Mouse (Mus musculus) gastrocnemius, adult 18-20 months (tissue): Measurements from ENCODE around the gene Olfm3. TPM values are rescaled to one million over a fixed set of nuclear protein-coding genes. Genes with fewer than 3 reads are reported as not detected.

Experiments used
- DNase-seq: peaks from one replicate; pipeline ENCODE4 v3.0.0; 2021; ENCODE audit warnings: low spot score
- long read RNA-seq, 2 experiments: library from polyadenylated mRNA; stranded (forward); transcript quantifications; one replicate each; pipeline ENCODE4 v2.0.0; 2021
- total RNA-seq, 2 experiments: library from RNA; stranded (reverse); gene quantifications; 2 replicates each; pipeline ENCODE4 v1.2.3; 2021

The Olfm3 gene
- total RNA-seq: not detected
- long read RNA-seq, experiment 1: 0 reads
- long read RNA-seq, experiment 2: 0 reads

DNA sequence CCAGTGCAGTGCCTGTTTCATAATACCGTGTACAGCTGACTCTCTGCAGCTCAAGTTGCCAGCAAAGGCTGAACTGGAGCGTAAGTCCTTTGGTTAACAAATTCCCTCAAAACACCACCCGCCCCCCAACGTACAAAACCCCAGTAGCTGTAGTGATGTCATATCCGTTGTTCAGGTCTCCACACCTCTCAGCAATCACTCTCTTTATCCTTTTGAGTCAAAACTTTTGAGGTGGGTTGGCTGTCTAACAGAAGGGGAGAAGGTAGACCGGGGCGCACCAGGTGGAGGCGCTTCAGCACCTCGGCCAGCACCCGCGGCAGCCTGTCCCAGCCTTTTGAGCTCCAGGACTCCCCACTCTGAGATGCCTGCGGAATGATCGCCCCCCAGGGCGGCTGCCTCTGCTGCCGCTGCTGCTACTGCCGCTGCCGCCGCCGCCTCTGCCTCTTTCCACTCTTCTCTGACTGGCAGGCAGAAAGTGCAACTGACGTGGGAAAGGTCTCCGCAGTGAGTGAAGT, at the start of gene Olfm3:
Olfm3 (plus strand) TSS at position 155 of the 515 bp plus-strand sequence.
- no peak for DNase-seq

DNA sequence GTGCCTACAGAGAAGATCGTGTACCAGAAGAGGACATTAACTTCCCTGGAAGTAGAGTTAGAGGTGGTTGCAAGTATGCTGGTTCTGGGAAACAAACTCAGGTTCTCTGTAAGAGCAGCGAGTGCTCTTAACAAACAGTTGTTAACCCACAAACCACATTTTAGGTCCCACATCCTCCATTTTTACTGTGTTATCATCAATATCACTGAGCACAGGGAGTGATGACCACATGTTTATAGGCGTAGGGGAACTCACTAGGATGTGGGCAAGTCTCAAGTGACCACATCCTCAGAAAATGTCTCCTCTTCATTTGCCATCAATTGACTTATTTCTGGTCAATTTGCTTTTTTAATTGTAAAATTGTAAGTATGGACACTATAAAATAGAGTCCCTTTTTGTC, 14.1 kb upstream of the Olfm3 start:
- no peak for DNase-seq

DNA sequence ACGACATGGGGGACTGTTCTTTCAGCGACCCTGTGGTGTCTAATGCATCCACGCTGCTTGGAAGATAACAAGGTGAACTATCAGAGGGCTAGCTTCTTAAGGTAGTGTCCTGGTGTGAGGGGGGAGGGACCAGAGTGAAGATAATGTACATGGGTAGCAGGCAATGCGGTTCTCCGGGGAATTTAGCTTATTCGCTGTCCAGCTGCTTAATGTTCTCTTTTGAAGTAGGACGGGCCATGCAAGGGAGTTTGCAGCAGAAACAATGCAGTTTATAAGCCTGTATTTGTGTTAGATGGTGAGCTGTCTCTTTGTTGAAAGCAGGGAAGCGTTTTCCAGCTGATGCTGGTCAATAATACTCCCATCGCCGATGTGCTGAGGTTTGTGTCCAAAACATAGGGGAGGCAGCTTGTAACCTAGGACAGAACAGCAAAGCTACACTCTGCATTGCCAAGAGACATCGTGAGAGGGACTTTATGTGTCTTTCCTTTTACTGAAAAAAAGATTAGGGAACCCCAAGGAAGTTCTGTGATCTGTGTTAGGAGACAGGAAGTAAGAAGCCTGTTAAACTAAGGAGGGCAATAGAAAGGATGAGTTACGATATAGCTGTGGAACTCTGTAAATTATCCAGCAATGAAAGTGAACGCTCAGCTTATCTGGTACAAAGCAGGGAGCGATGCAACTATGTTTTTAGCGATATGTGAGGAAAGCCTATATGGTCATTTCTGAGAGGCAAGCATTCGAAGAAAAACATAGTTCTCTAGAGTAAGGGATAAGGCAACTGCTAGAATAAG, 950 bp downstream of the Olfm3 start:
- DNase-seq: no peak

DNA sequence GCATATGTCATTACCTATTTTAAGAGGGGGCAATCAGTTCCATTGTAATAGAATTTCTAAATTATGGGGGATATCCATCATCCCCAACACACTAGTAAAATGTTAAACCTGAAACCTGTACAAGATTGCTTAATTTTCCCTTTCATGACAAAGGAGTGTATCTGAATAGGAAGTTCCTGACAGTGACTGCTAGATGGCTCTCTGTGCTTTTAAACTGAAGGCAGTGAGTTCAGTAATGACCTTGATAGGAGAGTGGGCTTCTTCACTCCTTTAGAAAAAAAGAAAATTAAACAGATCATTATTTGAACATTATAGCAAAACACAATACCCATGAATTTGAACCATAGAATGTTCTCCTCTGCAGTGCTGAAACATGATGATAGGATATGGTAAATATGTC, 3.7 kb downstream of the Olfm3 start:
- no peak for DNase-seq

DNA sequence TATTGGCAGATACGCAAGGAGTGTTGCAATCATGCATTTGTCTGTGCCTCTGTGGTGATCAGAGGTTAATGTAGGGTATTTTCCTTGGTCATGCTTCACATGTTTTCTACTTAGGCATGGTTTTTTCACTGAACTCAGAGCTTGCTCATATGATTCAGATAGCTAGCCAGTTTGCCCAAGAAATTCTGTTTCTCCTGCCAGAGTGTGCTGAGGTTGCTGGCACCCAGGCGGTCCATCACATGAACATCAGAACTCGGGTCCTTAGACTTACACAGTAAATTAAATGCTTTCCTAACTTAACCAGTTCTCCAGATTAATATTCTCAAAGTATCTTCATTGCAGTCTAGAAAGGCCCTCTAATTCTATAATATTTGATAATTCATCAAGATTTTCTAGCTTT, 5.0 kb downstream of the Olfm3 start:
- no peak for DNase-seq

DNA sequence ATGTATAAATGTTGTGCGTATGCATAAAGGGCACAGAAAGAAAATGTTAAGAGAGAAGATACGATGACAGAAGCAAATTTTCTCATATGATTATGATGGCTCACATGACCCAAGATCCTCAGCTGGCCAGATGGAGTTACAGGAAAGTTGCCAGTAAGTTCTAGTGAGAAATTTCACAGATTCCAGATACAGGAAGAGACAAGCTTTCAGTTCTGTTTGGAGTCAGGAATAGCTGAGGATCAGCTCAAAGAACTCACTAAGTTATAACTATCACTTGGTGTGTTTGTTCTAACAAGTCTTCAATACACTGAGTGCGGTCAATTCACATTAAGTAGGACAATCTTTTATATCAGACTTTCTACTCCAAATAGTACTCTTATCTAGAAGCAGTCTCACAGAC, 16.2 kb downstream of the Olfm3 start:
- no peak for DNase-seq

DNA sequence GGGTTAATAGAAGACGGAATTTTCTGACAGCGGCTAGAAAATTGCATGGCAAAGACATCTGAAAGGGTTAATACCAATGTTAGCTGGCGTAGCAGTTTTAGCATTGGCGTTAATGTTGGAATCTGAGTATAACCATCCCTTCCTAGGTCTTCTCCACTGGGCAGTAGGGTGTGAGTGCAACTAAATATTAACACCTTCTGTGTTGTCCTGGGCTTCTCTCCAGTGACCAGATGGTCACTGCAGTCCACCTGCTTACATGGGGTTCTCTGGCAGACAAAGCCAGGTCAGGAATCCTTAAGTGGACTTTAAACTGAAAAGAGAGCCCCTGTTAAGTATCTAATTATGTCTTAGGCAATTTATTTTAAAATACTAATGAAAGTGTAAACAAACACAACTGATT, 25.7 kb downstream of the Olfm3 start:
- no peak for DNase-seq

DNA sequence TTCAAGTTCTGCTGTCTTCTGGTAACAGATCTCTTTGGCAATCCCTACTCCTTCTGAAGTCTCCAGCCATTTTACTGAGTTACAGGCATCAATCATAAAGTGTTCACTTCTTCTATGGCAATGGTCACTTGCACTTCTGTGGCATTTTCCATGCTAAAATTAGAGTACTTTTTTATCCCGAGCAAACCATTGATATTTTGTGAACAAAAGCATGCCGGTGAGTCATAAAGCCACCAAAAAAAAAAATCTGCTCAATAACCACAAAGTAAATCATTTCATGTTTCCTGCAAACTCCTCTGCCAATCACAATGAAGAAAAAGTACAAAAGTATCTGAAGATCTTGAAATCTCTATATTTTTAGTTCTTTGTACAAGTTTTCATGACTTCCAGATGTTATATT, 26.5 kb downstream of the Olfm3 start:
- DNase-seq: no peak

DNA sequence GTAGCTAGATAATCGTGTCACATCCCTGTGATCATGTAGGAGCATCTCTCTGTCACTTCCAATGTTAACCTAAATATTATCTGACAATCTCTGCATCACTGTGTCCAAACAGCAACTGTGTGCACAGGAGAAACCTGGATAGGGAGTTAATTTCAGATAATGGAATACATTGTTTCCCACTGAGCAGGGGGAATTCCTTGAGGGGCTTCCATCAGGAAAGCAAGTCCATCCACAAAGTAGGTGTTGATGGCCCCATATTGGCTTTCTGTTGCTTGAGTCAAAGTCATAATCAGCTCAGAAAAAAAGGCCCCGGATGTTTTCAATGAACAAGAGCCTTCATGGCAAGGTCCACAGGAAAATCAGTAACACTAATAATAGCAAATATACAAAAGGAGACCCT, 26.9 kb downstream of the Olfm3 start:
- no peak for DNase-seq

DNA sequence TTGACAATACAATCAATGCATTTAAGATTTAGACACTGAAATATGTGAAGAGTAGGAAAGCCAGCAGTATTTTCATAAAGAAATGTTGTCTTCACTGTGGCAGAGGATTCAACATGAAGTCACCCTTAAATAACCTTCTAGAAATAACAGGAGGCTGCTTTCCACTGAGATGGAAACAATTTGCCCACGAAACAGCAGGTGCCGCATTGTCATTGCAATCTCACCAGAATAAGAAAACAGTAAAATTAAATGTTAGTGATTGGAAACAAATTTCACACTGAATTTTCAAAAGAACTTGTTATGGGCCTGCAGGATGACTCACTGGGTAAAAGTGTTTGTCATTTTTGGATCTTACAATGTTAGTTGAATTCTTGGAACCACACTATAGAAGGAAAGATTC, 29.0 kb downstream of the Olfm3 start:
- DNase-seq: no peak

DNA sequence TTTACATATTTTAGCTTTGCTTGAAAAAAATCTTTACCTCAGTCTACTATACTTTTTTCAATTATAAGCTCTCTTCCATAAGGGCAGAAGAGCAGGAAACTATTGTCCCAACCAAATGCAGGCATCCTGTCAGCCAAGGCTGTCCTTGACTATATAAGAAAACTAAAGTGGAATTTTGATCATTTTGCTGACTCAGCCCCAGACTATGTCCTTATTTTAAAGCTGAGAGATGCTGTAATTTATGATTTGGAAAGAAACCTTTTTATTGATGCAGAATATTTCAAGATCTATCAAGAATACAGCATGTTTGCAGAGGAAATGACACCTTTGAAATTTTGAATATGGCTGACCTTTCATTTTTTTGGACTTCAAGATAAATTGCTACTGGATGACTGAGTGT, 51.0 kb downstream of the Olfm3 start:
- DNase-seq: no peak

DNA sequence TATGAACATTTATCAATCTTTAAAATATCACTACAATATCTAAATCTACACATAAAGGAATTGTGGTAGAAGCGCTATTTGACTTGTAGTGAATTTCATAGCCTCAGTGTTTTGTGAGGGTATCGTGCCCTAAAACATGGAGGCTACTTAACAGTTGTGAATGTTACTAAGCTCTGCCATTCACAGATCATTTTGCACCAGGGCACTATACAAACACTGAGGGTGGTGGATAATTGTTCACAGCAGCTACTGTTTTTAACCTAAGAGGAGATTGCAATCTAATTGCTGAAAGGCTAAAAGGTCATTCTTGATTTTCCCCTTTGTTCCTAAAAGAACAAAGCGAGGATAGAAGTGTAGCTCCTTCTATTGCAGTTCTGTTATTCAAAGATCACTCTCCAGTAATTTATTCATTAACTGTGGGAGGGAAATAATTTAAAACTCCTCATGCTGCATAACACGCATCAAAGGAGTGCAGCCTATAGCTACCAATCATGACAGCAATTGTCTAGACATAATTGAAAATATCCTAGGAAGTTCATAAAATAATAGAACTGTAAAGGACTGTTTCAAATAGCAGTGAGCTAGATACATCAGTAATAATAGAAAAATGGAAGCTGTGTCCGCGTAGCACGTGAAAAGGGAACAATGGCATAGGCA, 55.6 kb downstream of the Olfm3 start:
- DNase-seq: no peak

DNA sequence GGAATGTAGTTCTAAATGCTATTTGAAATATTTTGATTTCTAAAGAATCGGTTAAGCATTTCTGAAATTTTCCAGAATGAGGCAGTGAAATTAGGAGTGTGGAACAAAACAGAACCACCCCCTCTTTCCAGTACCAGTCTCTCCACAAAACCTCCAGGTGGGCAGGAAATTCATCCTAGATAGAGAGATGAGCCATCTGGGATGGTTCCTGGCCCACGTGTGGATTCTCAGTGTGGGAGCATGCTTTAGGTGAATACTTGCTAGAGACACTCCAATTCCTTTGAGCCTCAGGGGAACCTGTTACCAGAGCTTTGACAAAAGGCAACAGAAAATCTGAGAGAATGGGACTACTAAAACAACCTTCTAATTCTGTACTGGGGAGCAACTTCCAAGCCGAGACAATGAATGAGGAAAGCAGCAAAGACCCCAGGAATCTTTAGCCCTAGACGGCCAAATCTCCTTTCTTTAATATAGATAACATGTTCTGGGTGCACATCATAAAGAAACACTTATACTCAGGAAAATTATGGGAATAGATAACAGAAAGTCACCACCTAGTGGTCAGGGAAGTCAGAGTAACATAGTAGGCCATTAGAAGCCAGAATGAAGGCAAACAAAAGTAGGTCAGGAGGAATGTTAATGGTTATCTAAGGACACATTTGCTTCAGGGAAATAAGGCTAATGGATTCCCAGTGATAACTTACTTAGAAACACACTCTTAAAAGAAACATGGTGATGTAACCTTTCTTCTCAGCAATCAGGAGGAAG, 58.6 kb downstream of the Olfm3 start:
- DNase-seq: no peak

DNA sequence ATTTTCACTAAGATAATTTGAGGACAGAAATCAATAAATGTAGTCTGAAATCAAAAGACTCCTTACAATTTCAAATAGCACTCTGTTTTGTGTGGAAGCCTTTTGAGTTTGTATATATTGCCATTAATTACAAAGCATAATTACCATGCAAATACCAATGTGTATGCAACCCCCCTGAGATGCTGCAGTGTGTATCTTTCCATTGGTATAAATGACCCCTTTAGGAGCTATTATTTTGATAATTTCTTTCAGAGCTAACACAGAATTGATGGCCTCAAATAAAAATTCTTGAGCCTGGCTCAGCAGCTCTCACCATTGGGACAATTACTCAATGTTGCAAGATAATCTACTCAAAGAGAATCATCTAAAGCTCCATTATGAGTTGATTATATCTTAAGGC, 67.3 kb downstream of the Olfm3 start:
- DNase-seq: no peak

DNA sequence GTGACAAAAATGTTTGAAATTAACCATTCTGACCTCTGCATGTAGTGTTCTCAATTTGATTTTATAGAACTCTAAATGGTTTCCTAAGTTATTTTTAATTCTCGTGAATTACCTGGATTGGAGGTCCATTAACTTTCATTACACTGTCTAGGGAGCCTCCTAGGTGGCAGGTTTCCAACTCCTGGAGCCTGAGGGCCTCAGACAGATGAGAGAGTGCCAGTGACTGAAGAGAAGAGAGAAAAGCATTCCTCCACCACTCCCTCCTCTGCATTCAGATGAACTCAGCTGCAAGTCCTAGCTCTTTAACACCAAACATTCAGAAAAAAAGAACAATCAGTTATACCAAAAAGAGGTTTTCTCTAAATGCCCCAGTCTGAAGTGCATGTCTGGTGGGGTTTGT, 68.6 kb downstream of the Olfm3 start:
- no peak for DNase-seq

DNA sequence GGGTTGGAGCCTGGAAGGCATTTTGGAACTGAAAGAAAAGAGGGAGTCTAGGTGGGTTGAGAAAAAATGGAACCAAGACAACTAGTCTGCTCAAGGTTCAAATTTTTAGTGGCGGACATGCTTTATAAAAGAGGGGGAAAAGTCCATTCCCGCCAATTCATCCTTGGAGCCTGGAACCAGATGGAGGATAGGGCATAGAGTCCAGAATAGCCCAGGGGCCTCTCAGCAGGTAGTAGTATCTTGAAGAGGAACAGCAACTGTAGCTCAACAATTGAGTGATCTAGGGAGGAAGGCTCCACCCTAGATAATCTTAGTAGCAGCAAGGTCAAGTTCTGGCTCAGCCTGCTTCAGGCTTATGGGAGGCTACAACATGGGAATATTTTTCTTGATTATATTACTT, 87.0 kb downstream of the Olfm3 start:
- DNase-seq: no peak

DNA sequence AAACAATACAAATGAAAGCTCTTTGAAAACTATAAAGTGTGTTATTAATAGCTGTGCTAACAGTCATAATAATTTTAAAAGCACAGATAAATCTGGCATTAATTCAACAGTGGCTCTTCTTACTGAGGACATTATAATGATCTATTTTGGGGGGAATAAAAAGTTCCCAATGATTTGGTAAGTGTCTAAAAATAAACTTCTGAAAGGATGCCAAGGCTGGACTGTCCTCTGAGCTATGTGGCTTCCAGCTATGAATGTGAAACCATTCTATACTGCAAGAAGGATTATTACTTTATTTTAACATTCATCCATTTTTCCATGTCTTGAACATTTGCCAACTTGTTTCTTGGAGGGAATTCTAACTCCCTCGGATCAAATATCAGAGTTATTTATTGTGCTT, 92.1 kb downstream of the Olfm3 start:
- DNase-seq: peak; percentile 8

DNA sequence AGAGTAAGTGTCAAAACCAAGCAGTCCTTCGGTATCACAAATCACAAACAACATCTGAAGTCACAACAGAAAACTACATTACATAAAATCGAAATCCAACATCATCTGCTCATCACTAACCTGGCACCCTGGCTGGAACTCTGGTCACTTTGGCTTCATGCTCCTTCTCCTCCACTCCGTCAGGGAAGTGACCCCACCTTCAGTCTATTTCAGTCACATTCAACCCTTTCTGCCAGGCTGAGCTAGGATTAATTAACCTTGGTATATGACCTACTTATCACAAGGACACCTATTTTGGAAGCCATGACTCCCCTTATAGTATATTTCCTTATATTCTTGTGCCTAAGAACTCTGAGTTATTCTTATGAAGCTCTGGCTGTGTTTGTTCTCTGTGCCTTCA, 123.7 kb downstream of the Olfm3 start:
- DNase-seq: no peak

DNA sequence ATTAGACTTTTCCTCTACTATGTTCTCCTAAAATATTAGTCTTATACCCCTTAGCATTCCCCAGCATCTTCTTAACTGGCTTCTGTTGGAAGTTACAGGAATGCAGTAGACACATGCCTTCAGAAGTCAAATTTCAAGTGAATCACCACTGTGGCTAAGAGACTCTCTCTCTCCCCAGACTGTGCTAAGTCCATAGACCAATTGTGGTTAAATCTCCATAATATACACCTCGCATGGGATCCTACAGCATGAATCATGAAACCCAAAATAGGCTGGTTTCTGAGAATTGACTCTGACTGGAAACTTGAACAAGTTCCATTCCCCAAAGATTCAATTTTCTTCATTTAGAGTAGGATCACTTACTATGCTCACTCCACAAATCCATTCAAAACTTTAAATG, 124.2 kb downstream of the Olfm3 start:
- DNase-seq: no peak

DNA sequence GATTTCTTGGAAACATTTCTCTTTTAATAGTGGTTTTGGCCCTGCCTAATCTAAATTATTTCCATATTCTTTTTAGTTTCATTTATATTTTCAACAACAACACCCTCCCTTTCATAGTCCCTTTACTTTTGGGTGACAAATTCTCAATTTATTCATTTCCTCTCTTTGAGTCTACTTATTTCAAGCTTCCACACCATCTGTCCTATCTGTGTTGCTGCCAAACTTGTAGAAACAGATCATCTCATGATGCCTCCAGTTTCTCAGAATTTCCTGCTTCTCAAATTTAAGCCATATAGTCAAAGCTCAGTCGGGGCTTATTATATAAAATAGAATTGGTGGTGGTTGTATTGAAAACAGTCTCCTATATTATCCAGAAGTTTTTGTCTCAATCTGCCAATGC, 124.7 kb downstream of the Olfm3 start:
- DNase-seq: no peak

DNA sequence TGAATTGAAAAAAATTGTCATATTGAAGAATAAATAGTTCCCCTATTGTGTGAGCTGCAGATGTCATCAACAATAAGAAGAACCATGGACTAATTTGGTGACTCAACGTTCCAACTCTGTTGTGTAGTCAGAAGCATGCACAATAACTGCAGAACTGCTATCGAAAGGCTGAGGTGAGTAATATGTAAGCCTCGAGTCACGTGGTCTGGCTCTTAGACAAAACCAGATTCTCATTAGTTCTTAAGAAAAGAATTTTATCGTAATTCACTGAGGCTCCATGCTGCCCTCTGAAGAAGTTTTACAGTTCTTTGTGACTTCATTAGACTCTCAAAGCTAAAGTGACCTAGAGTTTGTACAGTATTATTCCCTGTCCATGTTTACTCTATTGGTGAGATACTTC, 145.2 kb downstream of the Olfm3 start:
- no peak for DNase-seq

DNA sequence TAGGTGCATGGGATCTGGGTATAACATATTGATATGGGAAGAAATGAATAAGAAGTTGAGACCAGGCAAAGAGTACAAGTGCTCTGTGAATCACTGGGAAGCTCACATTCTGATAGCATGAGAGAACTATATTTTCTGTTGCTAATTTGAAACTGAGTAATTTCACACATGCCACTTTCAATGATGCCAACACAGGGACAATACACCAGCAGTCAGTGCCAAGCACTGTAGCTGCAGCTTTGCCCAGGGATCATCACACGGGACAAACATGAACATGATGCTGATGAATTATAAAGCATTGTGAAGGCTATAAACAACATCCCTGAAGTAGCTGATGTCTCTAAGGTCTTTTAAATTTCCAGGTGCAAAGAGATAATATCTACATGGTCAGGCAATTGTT, 161.0 kb downstream of the Olfm3 start:
- DNase-seq: no peak
